Mouse (Mus musculus) stomach, postnatal 0 days (tissue): ENCODE results near the gene Tardbp.

ENCODE experiments used
- CTCF ChIP-seq: IDR thresholded peaks from 2 replicates; pipeline ENCODE4 v1.5.1; 2016; ENCODE audit warnings: antibody characterized with exemption, low read depth, mild to moderate bottlenecking, moderate library complexity
- EP300 ChIP-seq: optimal IDR thresholded peaks from 2 replicates; pipeline ENCODE3; 2016; ENCODE audit warnings: antibody characterized with exemption

GRCm38 (mm10) chr4:148610631-148611364 lies 16.0 kb downstream of the Tardbp start:
- TF ChIP-seq CTCF (no peak), EP300 (no peak)
